In the genomic region with DNA sequence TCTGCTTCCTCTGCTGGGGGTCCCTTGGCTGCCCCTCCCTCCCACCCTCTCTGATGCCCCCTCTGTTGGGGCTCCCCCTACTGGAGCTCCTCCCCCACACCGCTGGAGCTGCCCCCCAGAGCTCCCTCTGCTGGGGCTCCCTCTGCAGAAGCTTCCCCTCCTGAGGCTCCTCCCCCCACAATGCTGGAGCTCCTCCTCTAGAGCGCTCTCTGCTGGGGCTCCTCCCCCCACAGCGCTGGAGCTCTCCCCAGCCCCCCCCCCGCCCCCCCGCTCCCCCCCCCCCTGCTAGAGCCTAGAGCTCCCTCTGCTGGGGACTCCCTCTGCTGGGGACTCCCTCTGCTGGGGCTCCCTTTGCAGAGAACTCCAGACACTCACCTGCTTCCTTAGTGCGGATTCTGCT, we compare ENCODE assay signal across 8 mouse cellular contexts. TPM values are rescaled to one million over a fixed set of nuclear protein-coding genes. Genes with fewer than 3 reads are reported as not detected.
DNase-seq lines count a peak whose midpoint lies in the region; ATAC-seq lines count a peak whose summit lies in the region.

No protein-coding gene starts in this region.

- no peaks in the 10 kb centered on the region for H3K27me3 ChIP-seq in hindbrain, embryonic 11.5 days (ENCODE audit: control insufficient read depth, insufficient read depth, low read length)
- no peaks in the 10 kb centered on the region; the same call in 1 of the 2 replicates for H3K27me3 ChIP-seq in hindbrain, embryonic 13.5 days
- no peaks in the 10 kb centered on the region for H3K27me3 ChIP-seq in embryonic facial prominence, embryonic 11.5 days (ENCODE audit: control insufficient read depth, insufficient read depth, low read length)
- peaks cover 6% of the 10 kb centered on the region; the same call in 1 of the 2 replicates for H3K27me3 ChIP-seq in limb, embryonic 13.5 days
- H3K27me3 ChIP-seq in neural tube, embryonic 11.5 days (ENCODE audit: control insufficient read depth, insufficient read depth, low read length): no peaks in the 10 kb centered on the region

- H3K9ac ChIP-seq in hindbrain, embryonic 11.5 days (ENCODE audit: low read depth, low read length): no peak overlapping the region
- no peak overlapping the region for H3K9ac ChIP-seq in hindbrain, embryonic 13.5 days
- H3K9ac ChIP-seq in embryonic facial prominence, embryonic 11.5 days (replicated peaks; ENCODE audit: low read length): no peak overlapping the region
- no peak overlapping the region for H3K9ac ChIP-seq in limb, embryonic 13.5 days
- H3K9ac ChIP-seq in neural tube, embryonic 11.5 days (ENCODE audit: low read length): no peak overlapping the region

- H3K9me3 ChIP-seq in hindbrain, embryonic 11.5 days (ENCODE audit: control insufficient read depth, low read length): no peaks in the 10 kb centered on the region
- no peaks in the 10 kb centered on the region for H3K9me3 ChIP-seq in hindbrain, embryonic 13.5 days
- no peaks in the 10 kb centered on the region for H3K9me3 ChIP-seq in embryonic facial prominence, embryonic 11.5 days (replicated peaks; ENCODE audit: control insufficient read depth, low read length)
- H3K9me3 ChIP-seq in limb, embryonic 13.5 days: no peaks in the 10 kb centered on the region
- H3K9me3 ChIP-seq in neural tube, embryonic 11.5 days (ENCODE audit: control insufficient read depth, low read length): no peaks in the 10 kb centered on the region

- no peaks in the 10 kb centered on the region for H3K36me3 ChIP-seq in hindbrain, embryonic 11.5 days (ENCODE audit: control insufficient read depth, insufficient read depth, low read length)
- peaks cover 82% of the 10 kb centered on the region for H3K36me3 ChIP-seq in hindbrain, embryonic 13.5 days
- H3K36me3 ChIP-seq in embryonic facial prominence, embryonic 11.5 days (replicated peaks; ENCODE audit: control insufficient read depth, insufficient read depth, low read depth, low read length): no peaks in the 10 kb centered on the region
- no peaks in the 10 kb centered on the region for H3K36me3 ChIP-seq in limb, embryonic 13.5 days
- no peaks in the 10 kb centered on the region for H3K36me3 ChIP-seq in neural tube, embryonic 11.5 days (ENCODE audit: control insufficient read depth, insufficient read depth, low read length)

- H3K4me3 ChIP-seq in hindbrain, embryonic 11.5 days (ENCODE audit: low read depth, low read length): no peak overlapping the region
- H3K4me3 ChIP-seq in hindbrain, embryonic 13.5 days: no peak overlapping the region
- H3K4me3 ChIP-seq in embryonic facial prominence, embryonic 11.5 days (ENCODE audit: low read depth, low read length): no peak overlapping the region
- H3K4me3 ChIP-seq in limb, embryonic 13.5 days: no peak overlapping the region
- H3K4me3 ChIP-seq in neural tube, embryonic 11.5 days (ENCODE audit: low read depth, low read length): no peak overlapping the region

- H3K4me1 ChIP-seq in hindbrain, embryonic 11.5 days (replicated peaks; ENCODE audit: control insufficient read depth, insufficient read depth, low read length): no peaks in the 10 kb centered on the region
- peaks cover 15% of the 10 kb centered on the region for H3K4me1 ChIP-seq in hindbrain, embryonic 13.5 days (replicated peaks)
- no peaks in the 10 kb centered on the region for H3K4me1 ChIP-seq in embryonic facial prominence, embryonic 11.5 days (ENCODE audit: control insufficient read depth, insufficient read depth, low read length)
- no peaks in the 10 kb centered on the region for H3K4me1 ChIP-seq in limb, embryonic 13.5 days
- H3K4me1 ChIP-seq in neural tube, embryonic 11.5 days (ENCODE audit: control insufficient read depth, insufficient read depth, low read length): no peaks in the 10 kb centered on the region

- no peak overlapping the region for H3K4me2 ChIP-seq in hindbrain, embryonic 11.5 days (replicated peaks; ENCODE audit: low read depth, low read length)
- no peak overlapping the region for H3K4me2 ChIP-seq in hindbrain, embryonic 13.5 days
- H3K4me2 ChIP-seq in embryonic facial prominence, embryonic 11.5 days (ENCODE audit: low read depth, low read length): no peak overlapping the region
- 0 out of 2 replicates have a peak overlapping the region, but pooled peaks have one; percentile 27 for H3K4me2 ChIP-seq in limb, embryonic 13.5 days (replicated peaks)
- no peak overlapping the region for H3K4me2 ChIP-seq in neural tube, embryonic 11.5 days (ENCODE audit: low read depth)

- intact Hi-C loops in heart, postnatal 36 days (cut with DNase I): loop anchor here (10.0 kb wide), 1 partner anchor 224 kb away; a partner anchor contains a TSS

- 43% methylated on average over 2 of the region's 6 CpGs for WGBS in hindbrain, embryonic 11.5 days
- 43% methylated on average over 2 of the region's 6 CpGs for WGBS in hindbrain, embryonic 13.5 days
- WGBS in embryonic facial prominence, embryonic 11.5 days: 16% methylated on average over 2 of the region's 6 CpGs
- 0% methylated on average over 2 of the region's 6 CpGs for WGBS in limb, embryonic 13.5 days
- WGBS in neural tube, embryonic 11.5 days: 50% methylated on average over 1 of the region's 6 CpGs

- ATAC-seq in hindbrain, embryonic 11.5 days (ENCODE audit: low FRiP score): peak; percentile 55; the same call in 1 of the 2 replicates
- ATAC-seq in hindbrain, embryonic 13.5 days (ENCODE audit: low FRiP score): no peak
- no peak for ATAC-seq in embryonic facial prominence, embryonic 11.5 days (replicated peaks; ENCODE audit: insufficient number of reproducible peaks, low FRiP score, low TSS enrichment, low read depth)
- ATAC-seq in limb, embryonic 13.5 days (ENCODE audit: low FRiP score, low read depth): peak; percentile 43
- ATAC-seq in neural tube, embryonic 11.5 days (ENCODE audit: insufficient read depth, low FRiP score, low TSS enrichment): peak; percentile 58; the same call in 1 of the 2 replicates

- peak; percentile 48 for DNase-seq in hindbrain, embryonic 11.5 days (ENCODE audit: low spot score)
- peak; percentile 34 for DNase-seq in T-cell, adult 2 months (ENCODE audit: low spot score)
- DNase-seq in embryonic facial prominence, embryonic 11.5 days (ENCODE audit: low spot score): peak; percentile 70
- peak; percentile 19 to 42 for DNase-seq in heart, postnatal 36 days
- peak; percentile 51 for DNase-seq in neural tube, embryonic 11.5 days (ENCODE audit: low spot score)
- peak; percentile 65 for DNase-seq in thymus, postnatal 25 days

- no peak overlapping the region for H3K27ac ChIP-seq in hindbrain, embryonic 11.5 days (ENCODE audit: low read depth, low read length)
- H3K27ac ChIP-seq in hindbrain, embryonic 13.5 days: no peak overlapping the region
- H3K27ac ChIP-seq in embryonic facial prominence, embryonic 11.5 days (replicated peaks; ENCODE audit: low read depth, low read length): no peak overlapping the region
- no peak overlapping the region for H3K27ac ChIP-seq in limb, embryonic 13.5 days
- H3K27ac ChIP-seq in neural tube, embryonic 11.5 days (ENCODE audit: low read depth, low read length): no peak overlapping the region

RNA-seq across cellular contexts. Expression of a gene that starts 14.7 kb away (rescaled TPM):
- polyA plus RNA-seq in hindbrain, embryonic 11.5 days (2014; fragmentation: Nextera tagmentation; extraction: Ambion mirVana): 1.3 TPM in 2 replicates
- 0.97 and 1.0 TPM in 2 replicates for polyA plus RNA-seq in hindbrain, embryonic 13.5 days (2015; fragmentation: Nextera tagmentation; extraction: Ambion mirVana)
- polyA plus RNA-seq in embryonic facial prominence, embryonic 11.5 days (2014; fragmentation: Nextera tagmentation; extraction: Ambion mirVana): 0.88 and 1.3 TPM in 2 replicates
- 1 to 10 TPM; 1.4 to 1.5 TPM for total RNA-seq in heart, postnatal 36 days (2021)
- polyA plus RNA-seq in limb, embryonic 13.5 days (2015; fragmentation: Nextera tagmentation; extraction: Ambion mirVana): 1.7 and 2.0 TPM in 2 replicates
- 1.4 and 1.8 TPM in 2 replicates for polyA plus RNA-seq in neural tube, embryonic 11.5 days (2014; fragmentation: Nextera tagmentation; extraction: Ambion mirVana)

RNA-seq across cellular contexts. Expression of a gene that starts 22.3 kb away (rescaled TPM):
- 45.9 and 68.9 TPM in 2 replicates for polyA plus RNA-seq in hindbrain, embryonic 11.5 days (2014; fragmentation: Nextera tagmentation; extraction: Ambion mirVana)
- polyA plus RNA-seq in hindbrain, embryonic 13.5 days (2015; fragmentation: Nextera tagmentation; extraction: Ambion mirVana): 57.6 and 67.5 TPM in 2 replicates
- polyA plus RNA-seq in embryonic facial prominence, embryonic 11.5 days (2014; fragmentation: Nextera tagmentation; extraction: Ambion mirVana): 7.6 and 11.0 TPM in 2 replicates
- total RNA-seq in heart, postnatal 36 days (2021): 1 to 10 TPM; 2.8 to 4.1 TPM
- 0.94 and 0.95 TPM in 2 replicates for polyA plus RNA-seq in limb, embryonic 13.5 days (2015; fragmentation: Nextera tagmentation; extraction: Ambion mirVana)
- 53.2 and 59.9 TPM in 2 replicates for polyA plus RNA-seq in neural tube, embryonic 11.5 days (2014; fragmentation: Nextera tagmentation; extraction: Ambion mirVana)

RNA-seq across cellular contexts. Expression of a gene that starts 43.6 kb away (rescaled TPM):
- polyA plus RNA-seq in hindbrain, embryonic 11.5 days (2014; fragmentation: Nextera tagmentation; extraction: Ambion mirVana): 58.5 and 65.3 TPM in 2 replicates
- polyA plus RNA-seq in hindbrain, embryonic 13.5 days (2015; fragmentation: Nextera tagmentation; extraction: Ambion mirVana): 47.8 and 48.0 TPM in 2 replicates
- polyA plus RNA-seq in embryonic facial prominence, embryonic 11.5 days (2014; fragmentation: Nextera tagmentation; extraction: Ambion mirVana): 59.7 and 64.1 TPM in 2 replicates
- total RNA-seq in heart, postnatal 36 days (2021): 10 to 100 TPM; 19.2 to 22.0 TPM
- polyA plus RNA-seq in limb, embryonic 13.5 days (2015; fragmentation: Nextera tagmentation; extraction: Ambion mirVana): 51.1 and 55.2 TPM in 2 replicates
- 63.2 and 68.3 TPM in 2 replicates for polyA plus RNA-seq in neural tube, embryonic 11.5 days (2014; fragmentation: Nextera tagmentation; extraction: Ambion mirVana)

Comparison
In these comparisons a context has a peak if more than half of its experiments do, and no peak if none do; other contexts are left out.
1. ATAC-seq: peak in hindbrain, embryonic 11.5 days (single experiment), limb, embryonic 13.5 days (single experiment) and neural tube, embryonic 11.5 days (single experiment); none in hindbrain, embryonic 13.5 days (single experiment) and embryonic facial prominence, embryonic 11.5 days (single experiment).
2. Peak in every context shown above with its lines, with median percentiles within 50 percentile points of each other: DNase-seq.